Mouse (Mus musculus) midbrain, postnatal 0 days (tissue): ENCODE data around the gene Cpeb3. TPM values are rescaled to one million over a fixed set of nuclear protein-coding genes. Genes with fewer than 3 reads are reported as not detected.

Experiments
- ATAC-seq: fragments of 200-750 bp; cut with Nextera tagmentation; 2 replicates; pipeline ENCODE4 v1.8.0; 2017; ENCODE audit warnings: moderate number of reproducible peaks, mild to moderate bottlenecking, moderate TSS enrichment, moderate library complexity; ENCODE audit not compliant: low FRiP score
- DNase-seq: peaks from one replicate; pipeline ENCODE4 v3.0.0-alpha.2; 2015; ENCODE audit warnings: low spot score
- H3K27ac ChIP-seq: fragments of 300-500 bp; sonication (generic); 2 replicates; pipeline ENCODE4 v1.5.1; 2014; ENCODE audit warnings: low read depth, mild to moderate bottlenecking, low read length, mixed read lengths
- H3K27me3 ChIP-seq: fragments of 300-500 bp; sonication (generic); 2 replicates; pipeline ENCODE4 v1.6.1; 2014; ENCODE audit warnings: low read length, control low read depth, mixed read lengths; ENCODE audit not compliant: insufficient read depth
- H3K36me3 ChIP-seq: fragments of 300-500 bp; sonication (generic); 2 replicates; pipeline ENCODE4 v1.6.1; 2014; ENCODE audit warnings: low read length, control low read depth, mixed read lengths; ENCODE audit not compliant: insufficient read depth
- H3K4me1 ChIP-seq: fragments of 300-500 bp; sonication (generic); 2 replicates; pipeline ENCODE4 v1.6.1; 2014; ENCODE audit warnings: mild to moderate bottlenecking, control low read depth, antibody characterized with exemption, low read length, mixed read lengths; ENCODE audit not compliant: insufficient read depth
- H3K4me2 ChIP-seq: fragments of 300-500 bp; sonication (generic); 2 replicates; pipeline ENCODE4 v1.6.1; 2014; ENCODE audit warnings: low read depth, mild to moderate bottlenecking, low read length, mixed read lengths; ENCODE audit not compliant: poor library complexity, severe bottlenecking
- H3K4me3 ChIP-seq: fragments of 300-500 bp; sonication (generic); 2 replicates; pipeline ENCODE4 v1.5.1; 2014; ENCODE audit warnings: low read depth, mild to moderate bottlenecking, low read length, moderate library complexity
- H3K9ac ChIP-seq: fragments of 300-500 bp; sonication (generic); replicated peaks from 2 replicates; pipeline ENCODE4 v1.6.1; 2014; ENCODE audit warnings: mild to moderate bottlenecking, low read length, moderate library complexity, mixed read lengths; ENCODE audit not compliant: poor library complexity, severe bottlenecking
- H3K9me3 ChIP-seq: fragments of 300-500 bp; sonication (generic); 2 replicates; pipeline ENCODE4 v1.6.1; 2016; ENCODE audit warnings: low read length, control low read depth
- CTCF ChIP-seq: IDR thresholded peaks from 2 replicates; pipeline ENCODE4 v1.5.1; 2016; ENCODE audit warnings: antibody characterized with exemption, mild to moderate bottlenecking
- WGBS: fragments of 180-500 bp; shearing (Covaris S2); extraction: QIAGEN DNeasy Blood & Tissue Kit; methylation state at CpG from one replicate; pipeline ENCODE4 v1.1.7; 2014; 5-methylcytosine and 5-hydroxymethylcytosine counted together
- polyA plus RNA-seq: library from polyadenylated mRNA; unstranded; fragments of >200 nt; fragmentation: Nextera tagmentation; extraction: Ambion mirVana; gene quantifications from 2 replicates; pipeline ENCODE4 v1.2.1, GENCODE M21; 2015
- total RNA-seq: library from RNA; depleted of rRNA; stranded (reverse); fragments of >200 nt; gene quantifications from 2 replicates; pipeline ENCODE4 v1.2.3, GENCODE M21; 2014

The Cpeb3 gene
- total and polyA plus RNA-seq, 2 experiments from 2014 or later, result 11.2 to 35.4 TPM

DNA sequence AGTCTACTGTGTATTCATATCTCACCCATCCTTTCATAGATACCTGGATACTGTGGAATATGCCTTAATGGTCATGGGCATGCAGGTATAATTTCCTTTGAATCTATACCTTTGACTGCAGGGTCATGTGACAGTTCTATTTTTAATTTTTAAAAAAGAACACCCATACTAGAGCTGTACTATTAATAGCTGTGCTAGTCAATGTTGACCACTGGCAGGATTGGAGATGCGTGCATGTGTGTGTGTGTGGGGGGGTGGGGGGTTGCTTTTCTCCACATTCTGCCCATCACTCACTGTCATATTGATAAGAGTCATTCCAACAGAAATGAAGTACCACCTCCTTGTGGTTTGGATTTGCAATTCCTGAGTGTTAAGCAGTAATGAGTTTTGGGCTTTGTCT lies 92.6 kb downstream of the Cpeb3 start:
- peaks cover 6% of the 10 kb centered on the region; the same call in 1 of the 2 replicates for H3K36me3 ChIP-seq
- no peak for TF ChIP-seq CTCF
- no peaks in the 10 kb centered on the region for H3K27me3 ChIP-seq
- no peak overlapping the region for H3K27ac ChIP-seq
- H3K4me3 ChIP-seq, result no peak overlapping the region
- no peak overlapping the region for H3K4me2 ChIP-seq
- no peak for ATAC-seq
- WGBS, result 100% methylated on average over 1 of the region's 1 CpGs
- no peaks in the 10 kb centered on the region for H3K9me3 ChIP-seq
- H3K9ac ChIP-seq, result no peak overlapping the region
- no peaks in the 10 kb centered on the region for H3K4me1 ChIP-seq
- DNase-seq, result no peak

DNA sequence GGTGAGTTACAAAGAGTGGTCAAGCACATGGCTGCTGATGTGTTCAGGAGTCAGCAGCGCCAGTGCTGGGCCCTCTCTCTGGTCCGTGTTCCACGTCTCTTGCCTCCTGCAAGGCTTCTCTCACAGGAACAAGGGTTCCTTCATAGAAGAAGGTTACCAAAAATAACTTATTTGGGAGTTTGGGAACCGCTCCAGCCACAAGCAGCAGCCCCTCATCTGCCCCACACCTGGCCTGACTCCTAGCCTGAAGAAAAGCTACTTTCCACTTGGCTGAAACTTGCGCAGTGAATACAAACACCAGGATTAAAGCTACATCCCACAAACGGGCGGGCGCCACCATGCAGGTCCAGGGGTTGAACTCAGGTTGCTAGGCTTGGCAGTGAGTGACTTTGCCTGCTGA lies 93.0 kb downstream of the Cpeb3 start:
- Histone ChIP-seq H3K4me3 (no peak overlapping the region), H3K9me3 (no peaks in the 10 kb centered on the region), H3K36me3 (peaks cover 6% of the 10 kb centered on the region; the same call in 1 of the 2 replicates), H3K9ac (no peak overlapping the region), H3K27me3 (no peaks in the 10 kb centered on the region), H3K4me2 (no peak overlapping the region), H3K4me1 (no peaks in the 10 kb centered on the region), H3K27ac (no peak overlapping the region)
- TF ChIP-seq CTCF, result no peak
- DNase-seq, result no peak
- no peak for ATAC-seq
- 88% methylated on average over 8 of the region's 8 CpGs for WGBS

DNA sequence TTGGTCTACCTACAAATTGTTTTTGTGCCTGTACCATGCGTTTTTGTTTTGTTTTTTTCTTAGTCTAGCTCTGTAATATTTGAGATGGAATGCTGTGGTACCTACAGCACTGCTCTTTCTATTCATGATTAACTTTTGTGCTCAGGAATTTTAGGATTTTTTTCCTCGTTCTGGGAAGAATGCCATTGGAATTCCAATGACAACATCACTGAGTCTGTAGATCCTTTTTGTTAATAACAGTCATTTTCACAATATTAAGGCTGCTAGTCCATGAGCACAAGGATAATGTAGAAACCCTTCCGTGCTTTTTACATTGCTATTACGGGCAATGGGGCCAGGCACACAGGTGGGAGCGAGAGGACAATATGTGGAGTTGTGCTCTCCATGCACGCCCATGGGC lies 96.6 kb downstream of the Cpeb3 start:
- Histone ChIP-seq H3K9ac (no peak overlapping the region), H3K4me2 (no peak overlapping the region), H3K36me3 (peaks cover 6% of the 10 kb centered on the region; the same call in 1 of the 2 replicates), H3K27me3 (no peaks in the 10 kb centered on the region), H3K4me1 (no peaks in the 10 kb centered on the region), H3K4me3 (no peak overlapping the region), H3K9me3 (no peaks in the 10 kb centered on the region), H3K27ac (no peak overlapping the region)
- no peak for ATAC-seq
- no peak for TF ChIP-seq CTCF
- 90% methylated on average over 6 of the region's 6 CpGs for WGBS
- DNase-seq, result no peak

DNA sequence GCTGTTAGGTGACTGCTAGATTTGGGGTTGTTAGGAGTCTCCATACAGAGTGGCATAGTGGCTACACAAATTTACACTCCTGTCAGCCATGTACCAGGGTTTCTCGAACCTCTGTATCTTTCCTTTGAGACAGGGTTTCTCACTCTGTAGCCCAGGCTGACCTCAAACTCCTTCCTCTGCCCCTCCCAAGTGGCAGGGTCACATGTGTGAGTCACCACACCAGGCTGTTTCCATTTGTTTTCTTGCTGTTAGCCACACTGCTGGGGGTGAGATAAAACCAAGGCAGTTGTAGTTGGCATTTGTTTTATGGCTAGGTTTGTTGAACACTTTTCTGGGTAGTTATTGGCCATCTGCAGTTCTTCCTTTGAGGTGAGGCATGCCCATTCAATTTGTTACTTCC lies 97.9 kb downstream of the Cpeb3 start:
- no peaks in the 10 kb centered on the region for H3K36me3 ChIP-seq
- ATAC-seq, result no peak
- H3K4me1 ChIP-seq, result no peaks in the 10 kb centered on the region
- H3K27ac ChIP-seq, result no peak overlapping the region
- no peaks in the 10 kb centered on the region for H3K27me3 ChIP-seq
- H3K4me3 ChIP-seq, result no peak overlapping the region
- no peaks in the 10 kb centered on the region for H3K9me3 ChIP-seq
- TF ChIP-seq CTCF, result no peak
- no peak overlapping the region for H3K9ac ChIP-seq
- WGBS, result 66% methylated on average over 1 of the region's 1 CpGs
- no peak for DNase-seq
- no peak overlapping the region for H3K4me2 ChIP-seq

DNA sequence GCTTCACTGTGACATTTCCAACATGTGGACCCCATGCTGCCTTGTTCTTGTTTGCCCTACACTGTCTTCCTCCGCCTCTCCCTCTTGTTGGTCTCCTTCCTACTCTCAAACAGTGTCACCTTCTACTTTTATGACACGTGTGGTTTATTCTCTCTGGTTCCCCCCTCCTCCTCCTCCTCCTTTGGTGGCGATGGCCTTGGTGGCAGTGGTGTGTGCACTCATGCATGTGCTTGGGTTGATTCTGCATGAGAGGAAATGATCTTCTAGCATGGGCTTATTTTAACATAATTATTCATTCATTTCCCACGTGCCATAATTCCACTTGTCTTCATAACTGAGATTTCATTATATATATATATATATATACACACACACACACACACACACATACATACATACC lies 98.5 kb downstream of the Cpeb3 start:
- ATAC-seq (no peak), DNase-seq (no peak)
- WGBS, result 73% methylated on average over 4 of the region's 4 CpGs

DNA sequence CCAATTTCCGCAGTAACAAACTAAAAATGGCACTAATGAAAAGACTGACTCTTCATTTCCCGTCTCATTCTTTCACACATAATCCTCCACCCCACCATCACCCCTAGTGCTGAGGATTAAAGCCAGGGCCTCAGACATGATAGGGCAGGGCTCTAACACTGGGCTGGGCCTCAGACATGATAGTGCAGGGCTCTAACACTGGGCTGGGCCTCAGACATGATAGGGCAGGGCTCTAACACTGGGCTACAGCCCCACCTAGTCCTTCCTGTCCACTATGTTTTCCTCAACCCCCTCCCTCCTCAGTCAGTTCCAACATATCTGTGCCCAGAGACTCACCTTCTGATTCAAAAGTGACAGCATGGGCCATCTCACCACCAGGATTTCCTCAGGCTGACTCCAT lies 107.7 kb downstream of the Cpeb3 start:
- no peak for TF ChIP-seq CTCF
- Histone ChIP-seq H3K27ac (no peak overlapping the region), H3K4me3 (no peak overlapping the region), H3K36me3 (no peaks in the 10 kb centered on the region), H3K27me3 (no peaks in the 10 kb centered on the region), H3K9ac (no peak overlapping the region), H3K9me3 (no peaks in the 10 kb centered on the region), H3K4me1 (no peaks in the 10 kb centered on the region), H3K4me2 (no peak overlapping the region)
- no peak for ATAC-seq
- WGBS, result 68% methylated on average over 2 of the region's 2 CpGs
- no peak for DNase-seq

More for the DNA sequence above, 98.5 kb downstream of the Cpeb3 start:
- no peaks in the 10 kb centered on the region for H3K4me1 ChIP-seq
- no peak overlapping the region for H3K4me2 ChIP-seq
- no peak overlapping the region for H3K27ac ChIP-seq
- H3K9ac ChIP-seq, result no peak overlapping the region
- no peaks in the 10 kb centered on the region for H3K9me3 ChIP-seq
- H3K4me3 ChIP-seq, result no peak overlapping the region
- no peaks in the 10 kb centered on the region for H3K36me3 ChIP-seq
- no peaks in the 10 kb centered on the region for H3K27me3 ChIP-seq
- TF ChIP-seq CTCF, result no peak
